Mouse (Mus musculus): ENCODE results near the gene D11Wsu47e.

D11Wsu47e gene

DNA sequence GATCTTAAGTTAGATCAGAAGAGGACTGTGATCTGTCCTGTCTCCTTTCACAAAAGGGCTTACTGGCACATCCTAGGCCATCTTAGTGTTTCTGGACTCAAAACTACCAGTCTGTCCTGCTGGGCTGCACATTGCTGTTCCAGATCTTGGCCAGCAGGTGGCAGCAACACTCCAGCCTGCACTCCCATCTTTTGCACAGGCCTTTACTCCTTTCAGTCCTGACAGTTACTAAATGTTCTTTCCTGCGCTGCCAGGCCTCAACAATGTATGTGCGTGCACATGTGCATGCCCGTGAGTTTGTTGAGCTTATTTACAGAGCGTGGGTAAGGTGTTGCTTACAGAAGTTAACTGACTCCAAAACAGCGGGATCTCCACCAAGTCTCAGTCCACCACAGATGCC is 19.5 kb downstream of the D11Wsu47e start:
- DNase-seq (ENCODE audit: low read depth, low spot score): peak; percentile 81

DNA sequence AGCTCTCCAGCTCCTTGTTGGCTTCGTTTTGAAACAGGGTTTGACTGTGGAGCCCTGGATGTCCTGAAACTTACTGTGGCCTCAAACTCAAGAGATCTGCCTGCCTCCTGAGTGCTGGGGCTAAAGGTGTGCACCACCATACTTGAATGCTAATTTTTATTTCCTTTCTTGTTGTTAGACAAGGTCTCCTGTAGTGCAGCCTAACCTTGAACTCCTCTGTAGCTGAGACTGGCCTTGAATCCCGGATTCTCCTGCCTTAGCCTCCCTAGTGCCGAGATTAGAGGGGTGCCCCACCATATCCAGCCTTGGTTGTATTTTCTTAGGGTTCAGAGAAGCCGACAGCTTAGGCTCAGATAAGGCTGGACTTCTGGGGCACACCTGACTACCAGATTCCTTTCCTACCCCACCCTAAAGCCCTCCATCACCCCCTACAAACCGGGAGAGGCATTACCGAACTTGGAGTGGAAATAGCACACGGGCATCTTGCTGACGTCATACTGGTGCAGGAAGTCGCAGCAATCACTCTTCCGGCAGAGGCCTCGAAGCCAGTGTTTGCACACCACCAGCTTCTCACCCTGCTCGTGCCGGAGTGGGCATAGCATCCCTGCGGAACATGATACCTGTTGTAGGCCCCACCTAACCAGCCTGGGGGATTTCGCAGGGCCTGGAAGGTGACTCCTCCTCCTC is 21.9 kb downstream of the D11Wsu47e start:
- DNase-seq (ENCODE audit: low read depth, low spot score): no peak

DNA sequence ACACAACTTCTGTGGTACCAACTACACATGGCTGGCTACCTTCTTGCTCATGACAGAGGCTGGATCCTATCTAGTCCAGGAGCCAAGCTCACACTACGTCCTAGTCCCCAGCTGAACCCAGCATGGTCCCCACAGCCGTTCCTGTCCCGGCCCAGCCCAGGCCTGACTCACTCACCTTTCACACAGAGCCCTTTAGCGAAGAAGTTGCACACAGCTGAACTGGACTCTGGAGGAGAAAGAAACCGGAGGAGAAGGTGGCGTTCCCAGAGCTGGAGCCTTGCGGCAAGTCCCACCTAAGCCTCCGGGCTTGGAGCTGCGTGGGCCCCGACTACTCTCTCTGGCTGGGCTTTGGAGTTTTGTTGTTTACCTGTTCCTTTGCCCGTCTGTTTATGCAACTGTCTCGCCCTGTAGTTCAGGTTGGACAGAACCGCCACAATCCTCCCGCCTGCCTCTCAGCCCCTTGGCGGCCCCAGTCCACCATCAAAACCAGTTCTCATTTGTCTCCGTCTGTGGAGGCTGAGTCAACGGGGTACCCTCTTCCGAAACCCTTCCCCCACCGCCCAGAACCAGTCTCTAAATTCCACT is 24.5 kb downstream of the D11Wsu47e start:
- no peak for DNase-seq (ENCODE audit: low read depth, low spot score)

DNA sequence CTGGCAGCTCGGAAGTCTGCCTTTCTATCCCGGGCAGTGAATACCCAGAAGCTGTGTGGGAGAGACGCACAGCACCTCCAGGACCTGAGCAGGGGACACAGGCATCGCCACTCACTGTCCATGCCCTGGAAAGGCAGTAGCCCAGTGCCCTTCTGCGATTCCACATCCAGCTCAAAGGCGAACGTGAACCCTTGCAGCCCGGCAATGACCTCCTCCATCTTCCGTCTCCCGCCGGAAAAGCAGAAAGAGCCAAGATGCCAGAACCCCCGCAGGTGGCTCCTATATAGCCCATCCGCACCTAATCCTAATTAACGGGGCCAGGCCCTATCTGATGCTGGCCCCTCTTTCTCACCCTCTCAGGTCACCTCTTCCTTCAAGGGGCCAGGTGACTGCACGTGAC is 25.1 kb downstream of the D11Wsu47e start:
- DNase-seq (ENCODE audit: low read depth, low spot score): no peak

DNA sequence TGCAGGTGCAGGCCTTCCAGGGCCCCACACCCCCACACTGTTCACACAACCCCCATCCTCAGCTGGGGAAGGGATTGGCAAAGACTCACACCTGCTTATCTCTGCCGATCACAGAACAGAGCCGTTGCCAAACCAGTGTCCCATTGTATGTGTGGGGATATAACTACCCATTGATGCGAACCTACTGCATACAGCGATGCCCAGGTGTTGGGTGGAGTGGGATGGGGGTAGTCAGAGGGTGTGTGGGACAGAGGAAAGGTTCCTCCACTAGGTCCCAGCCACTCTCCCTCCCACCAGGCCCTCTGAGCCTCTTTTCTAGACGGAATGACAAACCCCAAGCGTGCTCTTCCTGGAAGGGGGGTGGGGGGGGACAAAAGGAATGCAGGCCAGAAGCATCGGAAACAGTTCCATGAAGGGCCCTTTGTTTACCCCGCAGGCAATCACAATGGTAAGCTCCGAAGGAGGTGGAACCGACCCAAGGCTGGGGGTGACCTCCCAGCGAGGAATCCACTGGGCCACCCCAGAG is 25.6 kb downstream of the D11Wsu47e start, which contains the start of gene Cpsf4l:
Cpsf4l (minus strand) TSS at position 287 of the 526 bp plus-strand sequence.
- peak; percentile 77 for DNase-seq (ENCODE audit: low read depth, low spot score)

DNA sequence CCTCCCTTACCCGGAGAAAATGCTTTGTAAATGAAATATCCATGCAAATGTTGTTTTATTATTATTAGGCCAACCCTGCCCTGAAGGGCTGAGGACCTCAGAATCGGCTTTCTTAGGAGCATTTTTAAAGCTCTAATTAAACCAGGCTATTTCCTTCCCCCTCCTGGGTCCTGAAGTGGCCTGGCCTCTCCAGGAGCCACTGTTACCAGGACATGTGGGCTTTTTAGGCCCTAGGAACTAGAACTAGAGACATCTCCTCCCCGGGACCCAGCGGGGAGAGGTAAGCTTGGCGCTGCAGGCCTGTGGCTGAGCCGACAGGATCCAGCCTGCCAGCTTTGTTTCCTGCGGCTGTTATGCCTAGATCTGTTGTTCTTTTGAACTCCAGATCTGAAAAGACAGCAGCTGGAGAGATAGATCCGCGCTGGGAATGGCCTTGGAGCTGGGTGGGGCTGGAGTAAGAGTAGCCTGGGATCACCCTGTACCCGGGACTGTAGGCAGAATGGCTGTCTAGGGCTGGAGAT is 26.1 kb downstream of the D11Wsu47e start:
- no peak for DNase-seq (ENCODE audit: low read depth, low spot score)

DNA sequence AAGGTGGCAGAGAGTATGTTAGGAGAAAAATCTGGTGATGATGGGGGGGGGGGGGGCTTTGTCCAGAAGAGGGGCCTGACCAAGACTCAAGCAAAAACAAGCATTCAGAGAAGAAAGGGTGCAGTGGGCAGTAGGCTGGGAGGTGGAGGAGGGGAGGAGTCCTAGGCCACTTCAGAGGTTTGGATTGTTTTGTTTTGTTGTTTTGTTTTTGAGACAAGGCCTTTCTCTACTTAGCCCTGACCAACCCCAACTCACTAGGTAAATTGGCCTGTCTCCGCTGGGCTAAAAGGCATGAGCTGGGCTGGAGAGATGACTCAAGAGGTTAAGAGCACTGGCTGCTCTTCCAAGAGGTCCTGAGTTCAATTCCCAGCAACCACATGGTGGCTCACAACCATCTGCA is 26.8 kb downstream of the D11Wsu47e start:
- DNase-seq (ENCODE audit: low read depth, low spot score): no peak

DNA sequence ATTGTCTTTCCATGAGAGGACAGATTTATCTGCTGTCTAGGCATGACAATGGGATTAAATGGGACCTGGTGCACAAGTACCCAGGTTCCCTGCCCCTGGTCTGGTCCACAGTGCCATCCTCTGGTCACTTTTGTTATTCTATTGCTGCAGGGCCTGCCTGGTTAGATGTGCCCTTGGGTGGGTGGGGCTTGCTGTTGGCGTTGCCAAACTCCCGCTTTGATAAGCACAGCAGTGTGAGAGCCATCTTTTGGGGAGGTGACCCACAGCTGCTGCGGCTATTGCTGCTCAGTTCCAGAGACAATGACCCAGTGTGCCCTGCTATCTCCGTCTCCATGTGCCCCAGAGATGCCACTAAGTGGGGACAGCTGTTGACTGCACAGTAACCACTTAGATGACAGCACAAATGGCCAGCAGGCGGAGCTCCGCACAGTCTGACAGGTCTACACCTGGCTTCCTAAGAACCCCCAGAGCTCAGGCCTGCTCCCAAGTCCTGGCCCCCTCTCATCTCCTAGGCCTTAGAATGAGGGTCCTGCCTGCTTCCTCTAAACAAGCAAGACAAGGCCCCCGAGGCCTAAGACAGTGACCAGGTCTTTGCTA is 31.0 kb downstream of the D11Wsu47e start:
- DNase-seq (ENCODE audit: low read depth, low spot score): no peak

DNA sequence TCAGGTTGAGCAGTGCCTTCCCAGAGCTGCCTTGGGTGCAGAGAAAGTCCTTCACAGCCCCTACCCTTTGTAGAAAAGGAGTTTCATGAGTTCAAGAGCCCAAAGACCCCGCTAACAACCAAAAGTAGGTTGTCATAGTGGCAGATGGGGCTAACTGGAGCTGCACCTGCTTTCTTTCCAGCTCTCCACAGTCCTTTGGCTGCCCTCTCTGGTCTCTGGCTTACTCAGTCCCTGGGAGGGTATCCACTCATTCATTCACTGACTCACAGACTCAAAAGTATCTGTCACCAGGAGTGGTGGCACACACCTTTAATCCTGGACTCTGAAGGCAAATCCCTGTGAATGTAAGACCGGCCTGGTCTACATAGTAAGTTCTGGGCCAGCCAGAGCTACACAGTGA is 31.9 kb downstream of the D11Wsu47e start:
- DNase-seq (ENCODE audit: low read depth, low spot score): no peak

DNA sequence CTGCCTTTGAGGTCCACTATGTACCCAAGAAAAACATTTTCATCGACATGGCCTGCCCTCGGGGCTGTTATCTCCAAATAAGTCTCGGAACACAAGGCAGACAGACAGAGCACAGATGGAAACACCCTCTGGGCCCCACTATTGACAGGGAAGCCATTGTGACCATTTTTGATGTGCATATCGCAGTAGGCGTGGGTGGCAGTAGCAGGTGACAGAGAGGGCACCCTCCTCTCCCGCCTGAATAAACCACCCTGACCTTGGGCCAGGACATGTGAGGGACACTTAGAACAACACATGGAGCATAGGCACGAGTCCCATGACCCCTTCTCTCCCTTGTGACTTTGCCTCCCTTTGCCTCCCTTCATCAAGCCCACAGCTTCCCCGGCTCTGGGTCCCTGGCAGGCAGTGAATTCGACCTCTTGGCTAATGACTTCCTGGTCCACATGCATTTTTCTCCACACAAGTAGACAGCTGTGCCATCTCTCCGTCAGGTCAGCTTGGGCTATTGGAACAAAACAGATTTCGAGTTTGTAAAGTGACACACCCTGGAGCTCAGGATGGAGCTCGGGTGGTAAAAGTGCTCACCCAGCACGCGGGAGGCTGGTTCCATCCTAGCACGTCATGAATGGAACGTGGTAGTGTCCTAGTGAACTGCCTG is 33.7 kb downstream of the D11Wsu47e start:
- no peak for DNase-seq (ENCODE audit: low read depth, low spot score)

DNA sequence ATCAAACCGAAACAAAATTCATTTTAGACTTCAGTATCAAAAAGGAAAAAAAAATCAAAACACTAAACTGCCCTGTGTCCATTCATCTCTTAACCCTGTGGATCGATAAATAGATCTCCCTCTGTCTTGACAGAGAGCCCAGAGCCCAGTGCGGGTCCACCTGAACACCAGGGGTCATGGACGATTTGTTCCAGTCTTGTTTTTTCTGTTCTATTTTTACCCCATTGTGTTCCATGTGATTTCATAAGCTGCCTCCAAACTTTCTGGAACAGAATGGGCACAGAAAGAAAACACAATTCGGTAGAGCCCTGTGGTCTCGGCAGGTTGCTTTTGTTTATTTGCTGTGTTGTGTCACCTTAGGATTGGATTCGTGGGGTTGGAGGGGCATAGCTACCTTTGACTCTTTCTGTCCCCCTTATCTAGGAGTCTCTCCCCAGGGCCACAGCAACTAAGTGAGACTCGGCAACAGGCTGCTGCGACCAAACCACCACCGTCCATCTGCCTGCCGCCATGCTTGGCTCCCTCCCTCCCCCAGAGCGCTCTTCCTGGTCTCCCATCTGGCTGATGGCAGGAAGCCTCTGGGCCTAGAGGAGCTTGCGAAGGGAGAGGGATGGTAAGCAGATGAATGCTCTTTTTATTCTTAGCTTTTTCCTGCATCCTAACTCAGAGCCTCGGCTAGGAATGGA is 38.3 kb downstream of the D11Wsu47e start:
- DNase-seq (ENCODE audit: low read depth, low spot score): no peak

DNA sequence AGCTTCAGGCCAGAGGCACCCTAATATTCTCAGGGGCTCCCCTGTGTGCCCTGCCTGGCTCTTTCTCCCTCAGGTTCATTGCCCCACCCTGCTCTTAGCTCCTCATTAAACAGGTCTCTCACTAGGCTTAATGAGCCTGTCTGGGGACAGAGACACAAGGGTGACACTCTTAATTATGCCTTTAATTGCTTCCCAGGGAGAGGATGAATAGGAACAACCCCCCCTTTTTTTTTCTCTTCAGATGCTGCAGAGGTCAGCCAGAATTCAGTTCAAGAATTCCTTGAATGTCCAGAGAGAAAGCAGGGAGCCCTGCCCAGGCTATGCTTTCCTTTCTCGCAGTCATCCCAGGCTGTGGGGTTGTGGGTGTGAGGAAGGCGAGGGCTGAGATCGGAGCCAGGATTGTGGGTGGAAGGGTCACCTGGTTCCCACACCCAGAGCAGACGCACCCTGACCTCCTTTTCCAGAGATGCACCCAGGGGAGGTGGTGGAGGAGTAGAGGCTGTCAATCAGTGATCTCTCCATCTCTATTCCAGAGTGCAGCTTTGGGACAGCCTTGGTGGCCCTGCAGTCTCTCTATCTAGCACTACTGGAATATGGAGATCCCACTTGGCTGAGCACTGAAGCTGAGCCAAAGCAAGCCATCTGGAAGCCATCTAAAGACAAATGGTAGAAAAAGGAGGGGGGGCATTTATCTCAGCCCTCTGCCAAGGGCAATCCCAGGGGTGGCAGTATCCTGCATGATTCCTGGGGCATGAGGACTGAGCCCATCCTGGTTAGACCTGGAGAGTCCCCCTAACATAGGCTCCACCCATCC is 41.2 kb downstream of the D11Wsu47e start:
- no peak for DNase-seq (ENCODE audit: low read depth, low spot score)

DNA sequence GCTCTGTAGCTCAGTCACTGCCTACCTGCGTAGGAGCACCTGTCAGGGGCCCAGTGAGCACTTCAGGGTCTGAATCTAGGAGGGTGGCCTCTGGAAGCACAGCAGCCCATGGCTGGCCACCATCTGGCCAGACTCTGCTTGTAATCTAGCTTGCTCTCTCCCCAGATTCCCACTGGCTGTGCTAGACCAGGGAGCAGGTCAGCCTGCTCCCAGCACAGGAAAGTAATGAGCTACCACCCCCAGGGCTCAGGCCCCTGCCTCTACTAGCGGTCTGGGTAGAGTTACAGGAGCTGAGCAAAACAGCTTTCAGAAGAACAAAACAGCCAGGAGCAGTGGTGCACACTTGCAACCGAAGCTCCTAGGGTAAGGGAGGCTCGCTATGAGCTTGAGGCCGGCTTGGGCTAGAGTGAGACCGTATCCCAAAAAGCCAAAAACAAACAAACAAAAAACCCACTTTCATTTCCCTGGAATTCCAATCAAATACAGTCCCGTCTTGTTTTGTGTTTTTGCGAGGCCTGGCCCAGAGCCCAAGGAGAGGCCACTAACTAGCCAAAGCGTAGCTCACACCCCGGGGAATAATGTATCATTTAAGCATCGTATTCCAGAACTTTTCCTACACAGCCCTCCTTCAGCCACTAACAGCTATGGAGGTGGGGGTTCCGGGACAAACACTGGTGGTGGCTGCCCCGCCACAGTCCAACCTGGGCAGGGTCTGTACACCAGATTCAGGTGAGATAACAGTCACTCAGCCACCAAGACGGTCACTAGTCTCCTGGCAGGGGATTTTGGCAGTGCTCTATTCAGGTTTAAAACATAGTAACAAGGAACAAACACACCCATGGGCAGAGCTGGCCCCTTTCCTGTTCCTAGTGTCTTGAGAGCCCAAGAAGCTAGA is 43.0 kb downstream of the D11Wsu47e start:
- DNase-seq (ENCODE audit: low read depth, low spot score): no peak

DNA sequence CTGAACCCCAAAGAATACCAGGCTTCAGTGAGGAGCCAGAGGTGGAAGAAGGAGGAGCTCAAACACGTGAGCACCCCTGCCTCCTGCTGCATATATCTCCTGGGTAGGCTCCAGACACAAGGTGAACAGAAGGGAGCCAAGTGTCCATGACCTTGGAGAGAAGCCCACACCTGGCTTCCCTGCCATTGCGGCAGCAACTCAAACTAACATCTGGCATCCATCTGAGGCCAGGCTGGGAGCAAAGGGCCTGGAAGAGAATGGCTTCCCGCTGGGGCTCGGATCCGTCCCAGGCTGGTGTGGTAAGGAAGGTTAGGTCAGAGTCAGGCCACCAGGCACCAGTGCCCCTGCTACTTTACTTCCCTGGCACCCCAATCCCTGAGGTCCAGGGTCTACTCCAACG is 43.8 kb downstream of the D11Wsu47e start:
- DNase-seq (ENCODE audit: low read depth, low spot score): peak; percentile 63

DNA sequence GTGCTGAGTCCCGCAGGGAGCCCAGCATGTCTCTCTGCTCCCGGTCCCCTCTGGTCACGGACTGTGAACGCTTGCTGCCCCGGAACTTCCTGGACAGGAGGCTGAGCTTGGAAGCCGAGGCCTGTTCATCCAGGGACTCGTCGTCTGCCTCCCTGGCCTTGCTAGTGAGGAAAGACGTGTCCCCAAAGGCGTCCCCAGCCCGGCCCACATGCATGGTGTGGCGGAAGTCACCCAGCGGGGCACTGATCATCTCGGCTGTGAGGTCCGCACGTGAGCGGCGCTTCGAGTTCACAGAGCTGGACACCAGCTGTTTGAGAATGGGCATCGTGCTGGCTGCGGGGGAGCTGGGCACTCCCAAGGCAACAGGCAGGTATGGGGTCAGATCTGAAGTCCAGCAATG is 45.0 kb downstream of the D11Wsu47e start:
- no peak for DNase-seq (ENCODE audit: low read depth, low spot score)

DNA sequence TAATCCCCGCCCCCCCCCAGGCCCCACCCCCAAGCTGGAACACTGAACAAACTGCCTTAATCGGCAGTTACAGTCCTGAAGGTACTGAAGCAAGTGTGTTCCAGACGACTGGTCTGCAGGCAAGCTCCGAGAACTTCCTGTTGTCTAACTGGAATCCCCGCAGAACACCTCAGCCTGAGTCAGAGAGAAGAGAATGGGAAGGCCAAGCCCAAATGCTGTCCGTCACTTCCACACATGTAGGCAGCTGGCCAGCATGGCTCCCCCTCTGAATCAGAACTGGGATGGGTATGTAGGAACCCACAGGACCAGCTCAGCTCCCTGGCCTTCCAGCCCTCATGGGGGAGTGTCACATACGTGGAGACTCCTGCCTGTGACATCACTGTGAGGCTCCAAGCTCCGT is 45.7 kb downstream of the D11Wsu47e start:
- DNase-seq (ENCODE audit: low read depth, low spot score): no peak

DNA sequence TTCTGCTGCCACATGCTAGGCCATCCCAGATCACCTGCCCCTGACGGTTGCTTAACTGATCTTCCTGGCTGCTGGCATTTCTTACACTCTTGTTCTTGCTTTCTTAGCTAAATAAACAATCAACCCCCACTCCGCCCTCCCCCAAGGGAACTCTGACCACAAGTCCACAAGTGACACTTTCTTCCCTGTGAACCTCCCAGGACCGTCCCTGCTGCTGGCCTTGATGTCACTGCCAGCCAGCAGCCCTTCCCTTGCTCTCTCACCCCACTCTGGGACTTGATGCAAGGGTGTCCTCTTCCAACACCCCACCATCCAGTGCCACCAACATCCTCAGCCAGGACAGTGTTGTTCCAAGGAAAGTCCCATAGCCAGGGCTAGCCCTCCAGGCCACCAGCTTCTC is 46.7 kb downstream of the D11Wsu47e start:
- no peak for DNase-seq (ENCODE audit: low read depth, low spot score)

DNA sequence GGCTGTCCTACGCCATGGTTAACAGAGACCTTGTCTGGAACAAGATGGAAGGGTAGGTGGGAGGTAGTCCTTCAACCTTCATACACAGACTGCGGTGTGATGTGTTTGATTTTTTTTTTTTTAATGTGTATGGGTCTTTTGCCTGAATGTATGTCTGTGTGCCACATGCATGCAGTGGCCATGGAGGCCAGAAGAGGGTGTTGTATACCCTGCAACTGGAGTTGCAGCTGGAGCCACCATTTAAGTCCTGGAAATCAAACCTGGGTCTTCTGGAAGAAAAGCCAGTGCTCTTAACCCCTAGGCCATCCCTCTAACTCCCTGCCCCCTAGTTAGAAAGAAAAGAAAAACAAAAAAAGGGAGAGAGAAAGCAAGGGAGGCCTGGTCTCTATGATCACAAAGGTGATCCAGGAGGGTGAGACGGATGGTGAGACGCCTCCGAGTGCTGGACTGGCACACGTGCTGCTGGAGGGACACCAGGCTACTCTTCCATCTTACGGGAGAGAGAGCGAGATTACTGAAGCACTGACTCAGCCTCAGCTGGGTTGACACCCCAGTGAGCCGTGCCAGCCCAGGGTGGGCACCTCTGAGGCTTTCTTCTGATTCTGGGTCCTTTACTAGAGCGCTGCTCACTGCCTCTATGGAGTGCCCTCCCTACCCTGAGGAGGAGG is 47.9 kb downstream of the D11Wsu47e start:
- DNase-seq (ENCODE audit: low read depth, low spot score): no peak

Data from mesoderm, embryonic 11.5 days (tissue).